Mouse (Mus musculus) left cerebral cortex, adult 9 months (tissue): ENCODE data around the gene Eddm3b.

Experiments used
- DNase-seq, 2 experiments: peaks; one replicate each; pipeline ENCODE4 v3.0.0; 2022; ENCODE audit warnings: low spot score in 2 of 2

Eddm3b gene

DNA sequence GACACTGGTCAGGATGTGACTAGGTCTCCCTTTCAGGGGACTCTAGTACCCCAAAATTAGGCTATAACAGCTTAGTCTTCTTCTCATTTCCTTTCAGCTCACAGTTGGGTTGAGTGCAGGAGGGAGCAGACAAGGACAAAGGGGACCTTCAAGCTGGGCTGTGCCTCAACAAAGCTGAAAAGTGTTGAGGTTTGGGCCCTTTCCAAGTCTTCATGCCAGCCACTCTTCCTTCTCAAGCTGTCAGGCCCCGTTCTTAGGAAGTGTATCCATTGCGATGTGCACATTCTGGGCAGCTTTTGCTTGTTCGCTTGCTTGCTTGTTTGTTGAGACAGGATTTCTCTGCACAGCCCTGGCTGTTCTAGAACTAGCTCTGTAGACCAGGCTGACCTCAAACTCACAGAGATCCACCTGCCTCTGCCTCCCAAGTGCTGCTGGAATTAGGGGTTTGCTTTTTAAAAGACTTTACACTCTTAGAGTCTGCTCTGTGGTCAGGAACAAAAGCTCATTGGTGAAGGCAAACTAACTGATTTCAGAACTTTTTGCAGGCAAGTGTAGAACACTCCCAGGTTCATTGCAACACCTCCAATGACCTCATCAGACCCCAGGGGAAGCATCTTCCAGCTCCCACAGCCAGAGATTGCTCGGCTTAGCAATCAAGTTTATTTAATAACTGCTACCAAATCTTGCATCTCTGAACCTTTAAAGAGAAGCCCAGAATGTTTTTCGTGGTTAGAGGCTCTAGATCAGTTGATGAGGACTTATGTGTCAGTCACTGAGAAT, 19.9 kb upstream of the Eddm3b start:
- no peak for DNase-seq

GRCm38 (mm10) chr14:51094921-51095320, 19.3 kb upstream of the Eddm3b start:
- no peak for DNase-seq

GRCm38 (mm10) chr14:51095736-51096524, 18.3 kb upstream of the Eddm3b start:
- no peak for DNase-seq

GRCm38 (mm10) chr14:51098300-51098699, 15.9 kb upstream of the Eddm3b start:
- DNase-seq = peak; percentile 47 to 96

GRCm38 (mm10) chr14:51098921-51099320, 15.3 kb upstream of the Eddm3b start:
- DNase-seq = no peak

- DNase-seq = no peak
These were observed 12.9 kb upstream of the Eddm3b start for GRCm38 (mm10) chr14:51101284-51101683.

GRCm38 (mm10) chr14:51103217-51103616, 11.0 kb upstream of the Eddm3b start:
- DNase-seq = peak in 1 of 2 experiments; percentile 77

DNA sequence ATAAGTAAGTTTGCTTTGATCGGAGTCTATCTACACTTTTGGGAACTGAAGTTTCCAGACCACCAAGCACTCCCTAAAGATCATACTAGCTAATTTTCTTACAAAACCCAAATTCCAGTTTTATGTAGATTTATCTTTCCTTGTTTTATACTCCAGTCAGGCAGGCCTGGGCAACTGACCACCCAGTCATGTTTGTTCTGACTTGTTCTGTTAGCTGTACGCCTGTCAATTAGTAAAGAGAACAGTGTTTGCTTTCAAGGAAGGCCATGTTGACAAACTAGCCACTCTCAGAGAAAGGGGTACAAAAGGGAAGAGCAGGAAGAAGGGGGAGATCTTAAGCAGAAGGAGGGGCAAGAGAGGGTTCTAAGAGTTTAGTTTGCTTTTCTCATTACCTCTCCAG, 9.9 kb upstream of the Eddm3b start:
- DNase-seq = no peak

GRCm38 (mm10) chr14:51106449-51106967, 7.7 kb upstream of the Eddm3b start:
- no peak for DNase-seq

- DNase-seq = no peak
These were observed 2.3 kb upstream of the Eddm3b start for GRCm38 (mm10) chr14:51111966-51112365.

DNA sequence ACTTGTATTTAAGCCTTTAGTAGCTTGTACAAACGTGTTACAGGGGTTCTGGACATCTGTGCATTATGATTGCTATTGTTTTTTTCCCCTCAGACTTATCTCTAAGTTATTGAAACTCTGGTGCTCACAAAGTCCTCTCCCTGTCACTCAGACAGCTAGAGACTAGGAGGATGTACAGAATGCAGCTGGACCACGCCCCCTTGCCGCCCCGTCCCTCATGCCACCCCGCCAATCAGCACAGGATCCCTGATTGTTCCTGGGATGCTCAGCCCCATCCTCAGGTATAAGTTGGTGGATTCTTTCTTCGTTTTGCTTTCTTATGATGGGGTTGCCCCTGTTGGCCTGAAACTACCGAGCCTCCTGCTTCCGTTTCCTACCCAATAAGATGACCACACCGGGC, 750 bp upstream of the Eddm3b start:
- no peak for DNase-seq

DNA sequence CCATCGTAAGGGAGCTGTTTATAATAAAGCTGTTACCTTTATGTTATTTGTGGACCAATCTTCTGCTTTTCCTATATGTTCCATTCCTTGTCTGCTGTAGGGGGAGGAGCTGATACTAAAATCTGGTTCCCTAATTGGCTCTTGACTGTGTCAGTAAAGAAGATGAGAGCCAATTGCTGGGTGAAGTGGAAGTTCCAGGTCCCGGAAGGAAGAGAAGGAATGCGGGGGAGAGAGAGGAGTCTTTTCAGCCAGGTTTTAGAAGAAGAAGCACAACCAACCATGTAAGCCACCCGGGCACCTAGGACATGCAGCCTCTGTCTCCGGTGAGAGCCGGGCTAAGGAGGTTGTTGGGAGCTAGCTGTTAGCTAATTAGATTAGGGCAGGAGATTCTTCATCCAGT, 11.5 kb downstream of the Eddm3b start:
- DNase-seq = no peak

GRCm38 (mm10) chr14:51127648-51128258, 13.5 kb downstream of the Eddm3b start:
- DNase-seq = no peak

- DNase-seq = no peak
These were observed 14.8 kb downstream of the Eddm3b start for GRCm38 (mm10) chr14:51128775-51129623.

- no peak for DNase-seq
These were observed 15.4 kb downstream of the Eddm3b start for GRCm38 (mm10) chr14:51129624-51129975.

- no peak for DNase-seq
These were observed 16.2 kb downstream of the Eddm3b start for GRCm38 (mm10) chr14:51130315-51130940.

- no peak for DNase-seq
These were observed 17.0 kb downstream of the Eddm3b start for GRCm38 (mm10) chr14:51131086-51131815.

DNA sequence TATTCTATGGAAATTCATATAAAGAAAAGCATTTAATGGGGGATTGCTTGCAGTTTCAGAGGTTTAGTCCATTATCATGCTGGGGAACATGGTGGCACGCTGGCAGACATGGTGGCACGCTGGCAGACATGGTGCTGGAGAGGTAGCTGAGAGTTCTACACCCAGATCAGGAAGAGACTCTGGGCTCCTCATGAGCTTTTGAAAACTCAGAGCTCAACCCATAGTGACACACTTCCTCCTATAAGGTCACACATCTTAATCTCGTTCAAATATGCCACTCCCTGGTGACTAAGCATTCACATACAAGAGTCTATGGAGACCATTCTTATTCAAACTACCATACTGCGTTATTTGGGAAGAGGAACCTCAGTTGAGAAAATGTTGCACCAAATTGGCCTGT, 18.1 kb downstream of the Eddm3b start:
- no peak for DNase-seq

DNA sequence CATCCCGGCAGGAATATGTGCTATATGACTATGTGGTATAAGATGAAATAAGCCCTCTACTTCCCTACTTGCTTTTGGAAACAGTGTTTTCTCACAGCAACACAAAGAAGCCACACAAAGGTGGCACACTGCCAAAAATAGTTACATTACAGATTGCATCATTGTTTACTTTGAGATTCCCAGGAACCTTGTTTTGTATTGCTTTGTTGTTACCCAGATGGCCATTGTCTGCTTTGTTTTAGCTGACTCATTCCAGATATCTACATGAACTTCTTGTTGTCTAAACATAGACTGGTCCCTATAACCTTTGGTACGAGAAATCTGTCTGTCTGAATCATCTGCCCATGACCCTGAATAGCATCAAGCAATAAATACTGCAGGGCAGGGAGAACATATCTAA, 26.1 kb downstream of the Eddm3b start:
- no peak for DNase-seq

GRCm38 (mm10) chr14:51142119-51142518, 27.9 kb downstream of the Eddm3b start:
- no peak for DNase-seq
